Mouse (Mus musculus) CD4-positive, CD25-positive, alpha-beta regulatory T cell, adult 2 months (primary cell): Measurements from ENCODE around the gene Clip1.

Experiments
- DNase-seq: peaks from one replicate; pipeline ENCODE4 v3.0.0-alpha.2; 2012; ENCODE audit warnings: low read depth, low spot score

Gene Clip1

DNA sequence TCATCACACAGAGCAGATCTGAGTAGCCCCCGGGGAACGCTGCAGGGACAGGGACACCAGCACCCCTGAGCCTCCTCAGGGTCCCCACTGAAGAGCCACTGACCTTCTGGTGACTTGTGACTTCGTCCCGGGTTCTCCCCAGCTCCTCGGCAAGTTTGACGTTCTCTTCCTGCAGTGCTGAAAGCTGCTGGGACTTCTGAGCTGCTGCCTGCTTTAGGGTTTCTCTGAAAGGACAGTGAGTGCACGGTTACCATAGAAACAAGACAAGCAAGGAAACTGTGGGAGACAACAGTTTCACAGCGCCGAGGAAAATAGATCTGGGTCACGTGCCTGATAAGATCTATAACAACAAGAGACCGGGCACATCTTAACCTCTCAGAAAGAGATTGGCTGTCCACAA, 80.9 kb downstream of the Clip1 start:
- DNase-seq = peak; percentile 83

- DNase-seq = no peak
Measured at GRCm38 (mm10) chr5:123602174-123602573, 82.2 kb downstream of the Clip1 start.

DNA sequence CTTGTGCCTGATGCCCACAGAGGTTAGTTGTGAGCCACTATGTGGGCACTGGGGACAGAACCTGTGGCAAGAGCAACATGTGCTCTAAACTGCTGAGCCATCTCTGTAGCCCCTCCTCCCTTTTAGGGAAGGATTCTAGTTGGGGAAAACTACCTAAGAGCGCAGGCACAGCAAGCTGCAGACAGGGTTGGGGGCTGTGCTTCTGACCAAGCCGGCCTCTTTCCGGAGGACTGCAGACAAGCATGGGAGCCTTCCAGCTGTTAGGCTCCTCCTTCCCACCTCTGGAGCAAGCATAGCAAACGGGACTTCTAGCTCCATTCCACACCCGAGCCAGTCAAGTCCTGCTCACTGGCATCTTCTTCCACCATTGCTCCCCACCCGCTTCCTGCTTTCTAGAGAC, 85.1 kb downstream of the Clip1 start:
- DNase-seq = no peak

DNA sequence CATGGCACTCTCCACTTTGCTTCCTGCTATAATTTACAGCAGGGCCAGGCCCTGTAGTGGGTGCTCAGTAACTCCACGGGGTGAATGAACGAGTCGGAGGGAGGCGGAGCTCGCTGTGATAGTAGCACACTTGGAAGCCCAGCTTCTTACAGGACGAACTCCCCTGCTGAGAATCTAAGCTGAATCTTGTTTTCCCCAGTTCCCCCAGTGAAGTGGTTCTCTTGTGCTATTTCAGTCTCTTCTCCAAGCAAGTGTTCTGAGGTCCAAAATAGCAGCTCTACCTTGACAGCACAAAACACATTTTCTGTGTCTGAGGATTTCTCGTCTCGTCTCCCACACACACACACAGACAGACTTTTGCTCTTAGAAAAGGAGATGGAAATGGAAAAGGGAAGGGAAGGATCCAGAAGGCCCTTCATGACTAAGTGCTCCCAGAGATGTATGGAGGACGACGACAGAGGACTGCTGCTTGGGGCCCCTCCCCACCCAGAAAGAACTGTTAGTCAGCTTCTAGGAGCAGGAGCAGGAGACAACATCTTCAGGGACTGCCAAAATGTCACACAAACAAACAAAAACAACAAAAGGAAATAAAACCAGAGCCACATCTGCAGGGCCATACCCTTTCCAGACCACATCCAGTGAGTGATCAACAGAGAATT, 90.7 kb downstream of the Clip1 start:
- no peak for DNase-seq

DNA sequence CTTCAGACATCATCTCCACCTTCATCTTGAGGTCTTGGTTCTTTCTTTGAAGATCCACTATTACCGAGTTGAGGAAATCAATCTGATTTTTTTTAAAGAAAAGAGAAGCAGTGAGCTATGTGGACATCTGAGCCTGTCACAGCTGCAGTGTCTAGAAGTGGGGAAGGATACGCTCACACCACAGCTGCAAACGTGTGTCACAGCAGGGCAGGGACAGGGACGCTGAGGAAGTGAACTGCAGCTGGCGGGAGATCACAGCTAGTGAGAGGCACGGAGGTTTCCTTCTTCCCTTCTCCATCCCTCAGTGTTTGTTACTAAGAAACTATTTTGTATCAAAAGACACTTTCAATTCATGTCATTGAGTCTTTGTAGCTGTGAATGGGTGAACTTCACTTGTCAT, 104.4 kb downstream of the Clip1 start:
- no peak for DNase-seq

- DNase-seq = no peak
Measured at GRCm38 (mm10) chr5:123576696-123577095, 107.7 kb downstream of the Clip1 start.

GRCm38 (mm10) chr5:123573362-123573761, 111.1 kb downstream of the Clip1 start:
- no peak for DNase-seq

- DNase-seq = peak; percentile 100
Measured at GRCm38 (mm10) chr5:123572357-123573186, 111.8 kb downstream of the Clip1 start, which contains the start of gene Vps33a. TSS of gene Vps33a (minus strand) at chr5:123573038.

DNA sequence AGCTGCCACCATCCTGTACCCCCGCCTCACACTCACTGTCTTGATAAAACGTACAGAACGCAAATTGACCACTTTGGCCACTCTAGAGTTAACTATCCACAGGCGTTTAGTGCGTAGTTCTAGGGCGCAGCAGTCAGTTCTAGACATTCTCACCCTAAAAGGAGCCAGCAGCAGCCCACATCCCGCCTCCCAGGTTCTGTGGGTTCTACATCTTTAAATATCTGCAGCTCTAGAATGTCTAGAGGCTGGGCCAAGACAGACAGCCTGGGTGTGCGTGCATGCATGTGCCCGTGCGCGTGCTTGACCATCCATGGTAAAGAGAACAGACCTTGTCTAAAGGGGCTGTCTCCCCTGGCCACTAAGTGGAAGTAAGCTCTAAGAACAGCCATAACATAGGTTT, 123.3 kb downstream of the Clip1 start:
- no peak for DNase-seq

GRCm38 (mm10) chr5:123559588-123559987, 124.8 kb downstream of the Clip1 start:
- no peak for DNase-seq

DNA sequence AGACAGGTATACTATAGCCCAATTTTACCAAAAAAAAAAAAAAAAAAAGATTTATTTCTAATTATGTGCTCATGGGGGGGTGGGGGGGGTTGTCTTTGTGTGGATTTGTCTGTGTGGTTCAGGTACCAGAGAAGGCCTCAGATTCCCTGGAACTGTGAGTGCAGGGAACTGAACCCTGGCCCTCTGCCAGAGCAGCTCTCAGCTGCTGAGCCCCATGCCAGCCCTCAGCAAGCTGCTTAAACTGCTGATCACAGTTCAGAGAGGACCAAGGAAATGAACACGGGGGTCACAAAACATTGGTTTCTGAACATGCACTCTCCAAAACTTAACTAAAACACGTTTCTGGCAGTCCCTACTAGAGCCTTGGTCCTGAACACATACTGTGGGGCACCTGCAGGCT, 128.0 kb downstream of the Clip1 start:
- no peak for DNase-seq

DNA sequence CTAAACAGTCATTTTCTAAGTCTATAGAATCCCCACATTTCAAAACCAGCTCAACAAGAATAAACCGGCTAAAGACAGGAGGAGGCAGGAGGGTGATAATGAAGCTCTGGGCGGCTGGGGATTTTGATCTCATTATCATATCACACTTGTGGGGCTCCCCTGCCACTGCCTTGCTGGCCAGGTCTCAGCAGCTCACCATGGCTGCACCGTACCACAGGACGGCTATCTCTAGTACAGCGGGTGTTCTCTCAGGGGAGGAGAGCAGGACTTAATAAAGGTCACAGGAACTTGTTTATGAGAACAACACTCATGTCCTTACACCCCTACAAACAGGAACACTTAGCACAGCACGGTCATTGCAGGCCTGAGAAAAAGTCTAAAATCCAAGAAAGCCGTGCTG, 128.7 kb downstream of the Clip1 start:
- no peak for DNase-seq

DNA sequence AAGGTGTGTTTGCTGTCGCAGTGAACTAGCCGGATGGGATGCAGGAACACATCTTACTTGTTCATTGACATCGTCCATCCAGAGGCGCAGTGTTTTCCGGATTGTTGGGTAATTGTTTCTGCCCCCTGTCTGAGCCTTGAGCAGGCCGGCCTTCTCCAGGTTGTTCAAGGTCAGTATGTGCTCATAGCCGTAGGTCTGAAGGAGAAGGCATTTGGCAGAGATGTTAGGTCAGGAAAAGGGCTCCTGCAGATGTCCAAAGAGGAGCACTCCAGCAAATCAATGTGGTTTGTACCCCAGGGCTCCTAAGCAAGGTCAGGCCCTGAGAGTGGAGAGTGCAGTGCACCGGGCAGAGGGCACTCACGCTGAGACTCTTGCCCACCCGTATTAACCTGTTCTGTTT, 150.6 kb downstream of the Clip1 start:
- DNase-seq = no peak

GRCm38 (mm10) chr5:123530056-123530455, 154.4 kb downstream of the Clip1 start:
- no peak for DNase-seq

- DNase-seq = no peak
Measured at GRCm38 (mm10) chr5:123528641-123529040, 155.8 kb downstream of the Clip1 start.
